Comparison of ENCODE assay signal across 34 mouse cellular contexts in the genomic region with DNA sequence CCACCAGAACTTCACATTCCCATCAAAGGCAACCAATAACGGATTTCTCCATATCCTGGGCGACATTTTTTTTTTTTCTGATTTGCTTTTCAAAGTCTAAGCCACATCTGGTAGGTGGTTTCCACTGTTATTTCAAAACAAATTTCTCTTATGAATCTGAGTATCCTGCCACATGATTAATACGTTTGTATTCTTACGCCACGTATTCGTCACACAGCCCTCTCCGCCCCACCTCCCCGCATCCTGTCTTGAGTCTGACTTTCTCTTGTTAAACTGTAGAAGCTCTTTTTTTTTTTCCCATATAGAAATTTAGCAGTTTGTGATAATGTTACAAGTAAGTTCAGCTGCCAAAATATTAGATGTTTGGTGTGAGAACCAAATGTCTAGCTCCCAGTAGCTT. TPM values are rescaled to one million over a fixed set of nuclear protein-coding genes. Genes with fewer than 3 reads are reported as not detected.
DNase-seq lines count a peak whose midpoint lies in the region; ATAC-seq and TF ChIP-seq lines count a peak whose summit lies in the region.
"Had no signal": no experiment of that assay in that cellular context is flagged by ENCODE, and none has a peak within 500 bp of the region (broad histone marks: within the 10 kb centered on the region; RNA-seq: fewer than 3 reads in every experiment).

No protein-coding gene starts in this region.

- H3K9me3 ChIP-seq in midbrain, embryonic 13.5 days = no peaks in the 10 kb centered on the region
- H3K9me3 ChIP-seq: embryonic facial prominence, embryonic 12.5 days; heart, embryonic 12.5 days; hindbrain, embryonic 13.5 days; kidney, embryonic 15.5 days; limb, embryonic 13.5 days; liver, embryonic 13.5 days; megakaryocyte, embryonic 14.5 days; midbrain, embryonic 12.5 days; neural tube, embryonic 15.5 days had no signal

- TF ChIP-seq CTCF in liver, adult 2 months (IDR thresholded peaks at IDR 0.05; ENCODE audit: low read depth, low read length) = no peak
- TF ChIP-seq CTCF in bone marrow macrophage, adult 2 months (IDR thresholded peaks at IDR 0.05; ENCODE audit: low read depth, low read length) = no peak

- WGBS in liver, adult 2 months = 83% methylated on average over 8 of the region's 8 CpGs
- WGBS in macrophage (ENCODE audit: missing documents) = 39% methylated on average over 8 of the region's 8 CpGs
- 97% methylated on average over 8 of the region's 8 CpGs for WGBS in midbrain, embryonic 13.5 days

- H3K27ac ChIP-seq in liver, adult 2 months (replicated peaks; ENCODE audit: insufficient read depth, low read depth, low read length) = no peak overlapping the region
- H3K27ac ChIP-seq in bone marrow macrophage, adult 2 months (ENCODE audit: insufficient read depth, low read depth, low read length) = peak overlapping the region; percentile 93
- peak overlapping the region; percentile 50 for H3K27ac ChIP-seq in macrophage
- no peak overlapping the region for H3K27ac ChIP-seq in midbrain, embryonic 13.5 days
- H3K27ac ChIP-seq: embryonic facial prominence, embryonic 12.5 days; hindbrain, embryonic 13.5 days; kidney, embryonic 15.5 days; layer of hippocampus, adult 2 months; limb, embryonic 13.5 days; liver, embryonic 13.5 days; midbrain, embryonic 12.5 days; neural tube, embryonic 15.5 days had no signal

- no peaks in the 10 kb centered on the region for H3K4me1 ChIP-seq in liver, adult 2 months (ENCODE audit: control insufficient read depth, insufficient read depth, low read length)
- peaks cover 64% of the 10 kb centered on the region for H3K4me1 ChIP-seq in bone marrow macrophage, adult 2 months (ENCODE audit: control insufficient read depth, insufficient read depth, low read length)
- no peaks in the 10 kb centered on the region for H3K4me1 ChIP-seq in midbrain, embryonic 13.5 days (replicated peaks)
- H3K4me1 ChIP-seq: embryonic facial prominence, embryonic 12.5 days; heart, embryonic 12.5 days; hindbrain, embryonic 13.5 days; kidney, embryonic 15.5 days; limb, embryonic 13.5 days; midbrain, embryonic 12.5 days; neural tube, embryonic 15.5 days had no signal

- no peak overlapping the region for H3K4me2 ChIP-seq in midbrain, embryonic 13.5 days (replicated peaks)
- H3K4me2 ChIP-seq: embryonic facial prominence, embryonic 12.5 days; heart, embryonic 12.5 days; hindbrain, embryonic 13.5 days; kidney, embryonic 15.5 days; limb, embryonic 13.5 days; liver, embryonic 13.5 days; midbrain, embryonic 12.5 days; neural tube, embryonic 15.5 days had no signal

- H3K27me3 ChIP-seq in liver, adult 2 months (ENCODE audit: control insufficient read depth, insufficient read depth, low read length) = no peaks in the 10 kb centered on the region
- H3K27me3 ChIP-seq in midbrain, embryonic 13.5 days = no peaks in the 10 kb centered on the region
- H3K27me3 ChIP-seq: embryonic facial prominence, embryonic 12.5 days; heart, embryonic 12.5 days; hindbrain, embryonic 13.5 days; kidney, embryonic 15.5 days; limb, embryonic 13.5 days; liver, embryonic 13.5 days; megakaryocyte, embryonic 14.5 days; midbrain, embryonic 12.5 days; neural tube, embryonic 15.5 days; Patski had no signal

- no peaks in the 10 kb centered on the region for H3K36me3 ChIP-seq in liver, adult 2 months (ENCODE audit: control insufficient read depth, insufficient read depth, low read length)
- H3K36me3 ChIP-seq in macrophage (ENCODE audit: inconsistent target) = no peaks in the 10 kb centered on the region
- H3K36me3 ChIP-seq in midbrain, embryonic 13.5 days = no peaks in the 10 kb centered on the region
- H3K36me3 ChIP-seq: embryonic facial prominence, embryonic 12.5 days; heart, embryonic 12.5 days; hindbrain, embryonic 13.5 days; kidney, embryonic 15.5 days; limb, embryonic 13.5 days; liver, embryonic 13.5 days; midbrain, embryonic 12.5 days; neural tube, embryonic 15.5 days had no signal

- ATAC-seq in midbrain, embryonic 13.5 days = no peak
- ATAC-seq: forebrain, embryonic 14.5 days; Patski had no signal

- no peaks in the 10 kb centered on the region for H3K79me2 ChIP-seq in liver, adult 2 months (ENCODE audit: control insufficient read depth, insufficient read depth, low read length)
- no peaks in the 10 kb centered on the region; the same call in 1 of the 2 replicates for H3K79me2 ChIP-seq in macrophage (ENCODE audit: inconsistent target)

- no peak overlapping the region for H3K9ac ChIP-seq in liver, adult 2 months (ENCODE audit: low read depth, low read length)
- H3K9ac ChIP-seq in midbrain, embryonic 13.5 days (replicated peaks) = no peak overlapping the region
- H3K9ac ChIP-seq: embryonic facial prominence, embryonic 12.5 days; heart, embryonic 12.5 days; hindbrain, embryonic 13.5 days; kidney, embryonic 15.5 days; limb, embryonic 13.5 days; liver, embryonic 13.5 days; midbrain, embryonic 12.5 days; neural tube, embryonic 15.5 days had no signal

- TF ChIP-seq POLR2A in liver, adult 2 months (IDR thresholded peaks at IDR 0.05; ENCODE audit: extremely low read depth, insufficient read depth, low read length) = no peak
- TF ChIP-seq POLR2A in bone marrow macrophage, adult 2 months (IDR thresholded peaks at IDR 0.05; ENCODE audit: borderline replicate concordance, low read depth, low read length) = no peak

- no peak overlapping the region for H3K4me3 ChIP-seq in liver, adult 2 months (ENCODE audit: insufficient read depth, low read depth, low read length)
- peak overlapping the region; percentile 48 for H3K4me3 ChIP-seq in bone marrow macrophage, adult 2 months (ENCODE audit: insufficient read depth, low read length)
- no peak overlapping the region for H3K4me3 ChIP-seq in macrophage (ENCODE audit: inconsistent target)
- no peak overlapping the region for H3K4me3 ChIP-seq in midbrain, embryonic 13.5 days (replicated peaks)
- H3K4me3 ChIP-seq: embryonic facial prominence, embryonic 12.5 days; heart, embryonic 12.5 days; hindbrain, embryonic 13.5 days; kidney, embryonic 15.5 days; layer of hippocampus, adult 2 months; limb, embryonic 13.5 days; liver, embryonic 13.5 days; megakaryocyte, embryonic 14.5 days; midbrain, embryonic 12.5 days; neural tube, embryonic 15.5 days had no signal

- DNase-seq in liver, adult 2 months (ENCODE audit: extremely low read depth, low read depth, low spot score) = peak; percentile 6
- DNase-seq in liver = no peak
- DNase-seq in spleen, postnatal 14 days (ENCODE audit: low spot score in 2 of 2) = no peak
- no peak for DNase-seq in lung, postnatal 4 days
- DNase-seq in right cerebral cortex, postnatal 25 days = no peak
- DNase-seq: adrenal gland, adult 2 months; cerebellum, adult 11 months; cerebellum, adult 9-10 months; cerebellum, postnatal 36 days; embryo, embryonic 11 days; gastrocnemius, postnatal 14 days; heart, adult 18-20 months; heart, postnatal 4 days; kidney, adult 11 months; kidney, postnatal 36 days; liver, embryonic 13.5 days; lung, adult 18-20 months; lung, postnatal 10 days; thymus, postnatal 4 days had no signal

RNA-seq across cellular contexts. Expression of gene Cd86, which starts 33.7 kb away (rescaled TPM):
- total RNA-seq in liver, adult 2 months (2014; rRNA removed) = 5.2 and 5.3 TPM in 2 replicates
- polyA plus RNA-seq in liver, adult 2 months (2012; rRNA removed) = 0.68 and 0.99 TPM in 2 replicates
- 29.1 and 31.7 TPM in 2 replicates for polyA plus RNA-seq in bone marrow macrophage, adult 2 months (2012; ENCODE audit: insufficient read depth, insufficient read length, missing spikeins)
- 100 to 1,000 TPM in 17 of 26 experiments, 10 to 100 TPM in 9; 54.4 to 432 (median 121) TPM for total RNA-seq in macrophage (2018; cell fraction: chromatin; rRNA removed)
- total RNA-seq in macrophage (2018; cell fraction: cytosol; rRNA removed) = 10 to 100 TPM; 37.4 to 92.5 (median 55.5) TPM
- 100 to 1,000 TPM in 22 of 26 experiments, 10 to 100 TPM in 4; 21.8 to 497 (median 168) TPM for total RNA-seq in macrophage (2018; cell fraction: nucleus; rRNA removed)
- 12.8 to 75.9 TPM (median 43.6 TPM) in 3 replicates for polyA plus RNA-seq in macrophage (2018)
- polyA plus RNA-seq in midbrain, embryonic 13.5 days (2015; fragmentation: Nextera tagmentation; extraction: Ambion mirVana) = 1.4 and 1.8 TPM in 2 replicates
- total RNA-seq: MEL had no signal
- polyA plus RNA-seq: Patski had no signal

Comparison
In these comparisons a context has a peak if more than half of its experiments do, and no peak if none do; other contexts are left out.
1. H3K27ac ChIP-seq: peak in bone marrow macrophage, adult 2 months (single experiment) and macrophage (single experiment); none in liver, adult 2 months (single experiment) and midbrain, embryonic 13.5 days (single experiment).